In the genomic region with DNA sequence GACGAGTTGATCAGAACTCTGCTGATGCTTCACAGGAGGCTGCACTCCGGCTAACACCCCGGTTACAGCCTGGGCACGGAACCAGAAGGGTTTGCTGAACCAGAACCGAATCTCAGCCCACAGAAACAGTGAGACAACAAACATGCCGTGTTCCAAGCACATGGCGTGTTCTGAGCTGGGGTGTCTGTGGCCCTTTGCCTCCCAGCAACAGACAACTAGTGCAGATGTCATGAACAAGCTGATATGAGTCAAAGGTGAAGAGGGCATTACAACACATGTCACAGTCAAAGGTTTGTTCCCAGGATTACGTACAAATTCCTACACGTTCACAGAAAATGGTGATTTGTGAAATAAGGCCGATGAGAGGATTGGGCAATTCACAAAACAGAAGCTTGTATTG, we compare ENCODE assay signal across 19 mouse cellular contexts.
A peak's percentile ranks its signal among the peaks of the same experiment; 100 is the strongest.
DNase-seq lines count a peak whose midpoint lies in the region; ATAC-seq and TF ChIP-seq lines count a peak whose summit lies in the region.
"Had no signal": no experiment of that assay in that cellular context is flagged by ENCODE, and none has a peak within 500 bp of the region (broad histone marks: within the 10 kb centered on the region; RNA-seq: fewer than 3 reads in every experiment).

No protein-coding gene starts in this region.

- intact Hi-C loops in heart, adult 2 months (cut with DNase I), result no loop called here

- H3K4me2 ChIP-seq in liver, embryonic 15.5 days, result no peak overlapping the region
- H3K4me2 ChIP-seq: embryonic facial prominence, embryonic 15.5 days; forebrain, embryonic 12.5 days; hindbrain, embryonic 13.5 days; limb, embryonic 13.5 days had no signal

- no peak overlapping the region for H3K27ac ChIP-seq in liver, embryonic 15.5 days (replicated peaks)
- H3K27ac ChIP-seq in heart, adult 2 months, result no peak overlapping the region
- H3K27ac ChIP-seq: embryonic facial prominence, embryonic 15.5 days; forebrain, embryonic 12.5 days; hindbrain, embryonic 13.5 days; limb, embryonic 13.5 days; macrophage had no signal

- TF ChIP-seq EP300 in heart, adult 2 months (IDR thresholded peaks at IDR 0.05; ENCODE audit: insufficient read depth, low read depth, low read length), result no peak

- 53% methylated on average over 10 of the region's 10 CpGs for WGBS in liver, embryonic 15.5 days (ENCODE audit: insufficient replicate concordance)
- 51% methylated on average over 10 of the region's 10 CpGs for WGBS in heart, adult 2 months

- no peak for TF ChIP-seq CTCF in heart, adult 2 months (IDR thresholded peaks at IDR 0.05)

- no peak overlapping the region for H3K4me3 ChIP-seq in liver, embryonic 15.5 days (replicated peaks)
- no peak overlapping the region for H3K4me3 ChIP-seq in heart, adult 2 months
- H3K4me3 ChIP-seq: embryonic facial prominence, embryonic 15.5 days; forebrain, embryonic 12.5 days; hindbrain, embryonic 13.5 days; limb, embryonic 13.5 days had no signal

- no peaks in the 10 kb centered on the region for H3K36me3 ChIP-seq in liver, embryonic 15.5 days (replicated peaks)
- H3K36me3 ChIP-seq in heart, adult 2 months (ENCODE audit: control insufficient read depth, insufficient read depth, low read length), result no peaks in the 10 kb centered on the region
- H3K36me3 ChIP-seq: embryonic facial prominence, embryonic 15.5 days; forebrain, embryonic 12.5 days; G1E; hindbrain, embryonic 13.5 days; limb, embryonic 13.5 days had no signal

- H3K4me1 ChIP-seq in liver, embryonic 15.5 days (replicated peaks), result no peaks in the 10 kb centered on the region
- no peaks in the 10 kb centered on the region for H3K4me1 ChIP-seq in heart, adult 2 months (ENCODE audit: control insufficient read depth, insufficient read depth, low read length)
- H3K4me1 ChIP-seq: embryonic facial prominence, embryonic 15.5 days; forebrain, embryonic 12.5 days; hindbrain, embryonic 13.5 days; limb, embryonic 13.5 days had no signal

- DNase-seq in liver, result no peak
- DNase-seq in brain, adult 2 months (ENCODE audit: low read depth, low spot score), result peak; percentile 6
- DNase-seq in layer of hippocampus, adult 8-10 months (ENCODE audit: low spot score in 2 of 2), result peak; percentile 4 to 19
- DNase-seq in lung, postnatal 14 days, result peak; percentile 4
- no peak for DNase-seq in cerebellum, adult 9-10 months
- DNase-seq in heart, adult 2 months, result no peak
- DNase-seq: cerebellum, adult 11-12 months; gastrocnemius, postnatal 36 days; kidney, postnatal 14 days; right cerebral cortex, postnatal 4 days had no signal

- TF ChIP-seq POLR2A in heart, adult 2 months (IDR thresholded peaks at IDR 0.05; ENCODE audit: insufficient read depth, low read depth, low read length), result no peak

- no peaks in the 10 kb centered on the region for H3K27me3 ChIP-seq in liver, embryonic 15.5 days
- no peaks in the 10 kb centered on the region for H3K27me3 ChIP-seq in heart, adult 2 months (ENCODE audit: control insufficient read depth, insufficient read depth, low read length)
- H3K27me3 ChIP-seq: embryonic facial prominence, embryonic 15.5 days; forebrain, embryonic 12.5 days; hindbrain, embryonic 13.5 days; limb, embryonic 13.5 days had no signal

- H3K9ac ChIP-seq in liver, embryonic 15.5 days, result no peak overlapping the region
- H3K9ac ChIP-seq in heart, adult 2 months (ENCODE audit: low read depth, low read length), result no peak overlapping the region
- H3K9ac ChIP-seq: embryonic facial prominence, embryonic 15.5 days; forebrain, embryonic 12.5 days; hindbrain, embryonic 13.5 days; limb, embryonic 13.5 days had no signal

- H3K9me3 ChIP-seq in liver, embryonic 15.5 days (replicated peaks), result no peaks in the 10 kb centered on the region
- H3K9me3 ChIP-seq: embryonic facial prominence, embryonic 15.5 days; forebrain, embryonic 12.5 days; G1E; hindbrain, embryonic 13.5 days; limb, embryonic 13.5 days had no signal

- peak; percentile 56 for ATAC-seq in liver, embryonic 15.5 days (ENCODE audit: insufficient read depth)
- ATAC-seq: intestine, embryonic 16.5 days; midbrain, embryonic 16.5 days had no signal

- no peaks in the 10 kb centered on the region for H3K79me2 ChIP-seq in heart, adult 2 months (replicated peaks; ENCODE audit: control insufficient read depth, insufficient read depth, low read length)

Comparison
In these comparisons a context has a peak if more than half of its experiments do, and no peak if none do; other contexts are left out.
1. DNase-seq: peak in brain, adult 2 months (single experiment), layer of hippocampus, adult 8-10 months (2 of 2) and lung, postnatal 14 days (single experiment); none in liver (single experiment), cerebellum, adult 9-10 months (single experiment) and heart, adult 2 months (0 of 2).